Mouse (Mus musculus) MEL (cell line): ENCODE measurements around the gene Snx18.

Experiments used
- CHD1 ChIP-seq: IDR thresholded peaks from 2 replicates; pipeline ENCODE4 v1.6.1; 2012; ENCODE audit warnings: low read depth, mild to moderate bottlenecking, inconsistent platforms, low read length, improper control_type of control experiment
- CTCF ChIP-seq, 3 experiments: IDR thresholded peaks in 2 of 3; conservative IDR thresholded peaks in 1 of 3; 2 replicates each; pipeline ENCODE4 v1.5.1; 2011 to 2012; ENCODE audit warnings: low read length in 3 of 3, low read depth in 2 of 3, mild to moderate bottlenecking in 2 of 3, improper control_type of control experiment in 1 of 3, inconsistent platforms in 1 of 3, mixed read lengths in 1 of 3, moderate library complexity in 1 of 3; ENCODE audit not compliant: control insufficient read depth in 1 of 3, insufficient read depth in 1 of 3, poor library complexity in 1 of 3, severe bottlenecking in 1 of 3
- HCFC1 ChIP-seq: IDR thresholded peaks from 2 replicates; pipeline ENCODE4 v1.6.1; 2012; ENCODE audit warnings: low read depth, mild to moderate bottlenecking, inconsistent platforms, low read length, improper control_type of control experiment, moderate library complexity
- MAFK ChIP-seq: IDR thresholded peaks from 2 replicates; pipeline ENCODE4 v1.6.1; 2011; ENCODE audit warnings: low read depth, mild to moderate bottlenecking, low read length, improper control_type of control experiment, borderline replicate concordance
- MAX ChIP-seq: IDR thresholded peaks from 2 replicates; pipeline ENCODE4 v1.6.1; 2011; ENCODE audit warnings: low read length, improper control_type of control experiment
- MEF2A ChIP-seq: IDR thresholded peaks from 2 replicates; pipeline ENCODE4 v1.6.1; 2014; ENCODE audit warnings: low read depth, mild to moderate bottlenecking, inconsistent platforms, low read length, improper control_type of control experiment; ENCODE audit not compliant: poor library complexity, insufficient replicate concordance, severe bottlenecking; ENCODE audit errors: extremely low read depth
- POLR2A ChIP-seq, 2 experiments: IDR thresholded peaks; 2 replicates each; pipeline ENCODE4 v1.6.1; 2011 to 2012; ENCODE audit warnings: low read length in 2 of 2, mild to moderate bottlenecking in 2 of 2, control low read depth in 1 of 2, improper control_type of control experiment in 1 of 2, low read depth in 1 of 2, moderate library complexity in 1 of 2; ENCODE audit not compliant: control insufficient read depth in 1 of 2, insufficient read depth in 1 of 2, poor library complexity in 1 of 2
- TAL1 ChIP-seq: IDR thresholded peaks from 2 replicates; pipeline ENCODE4 v1.6.1; 2012; ENCODE audit warnings: mild to moderate bottlenecking, inconsistent platforms, low read length, moderate library complexity, mixed read lengths
- TBP ChIP-seq: IDR thresholded peaks from 2 replicates; pipeline ENCODE4 v1.8.0; 2011; ENCODE audit warnings: low read depth, low read length, improper control_type of control experiment
- USF1 ChIP-seq: IDR thresholded peaks from 2 replicates; pipeline ENCODE4 v1.6.1; 2014; ENCODE audit warnings: low read depth, mild to moderate bottlenecking, inconsistent platforms, low read length, improper control_type of control experiment, moderate library complexity
- ZC3H11A ChIP-seq: IDR thresholded peaks from 2 replicates; pipeline ENCODE4 v1.6.1; 2012; ENCODE audit warnings: low read depth, mild to moderate bottlenecking, inconsistent platforms, low read length, improper control_type of control experiment
- ZMIZ1 ChIP-seq: IDR thresholded peaks from 2 replicates; pipeline ENCODE4 v1.6.1; 2012; ENCODE audit warnings: low read depth, mild to moderate bottlenecking, inconsistent platforms, low read length, improper control_type of control experiment, moderate library complexity

DNA sequence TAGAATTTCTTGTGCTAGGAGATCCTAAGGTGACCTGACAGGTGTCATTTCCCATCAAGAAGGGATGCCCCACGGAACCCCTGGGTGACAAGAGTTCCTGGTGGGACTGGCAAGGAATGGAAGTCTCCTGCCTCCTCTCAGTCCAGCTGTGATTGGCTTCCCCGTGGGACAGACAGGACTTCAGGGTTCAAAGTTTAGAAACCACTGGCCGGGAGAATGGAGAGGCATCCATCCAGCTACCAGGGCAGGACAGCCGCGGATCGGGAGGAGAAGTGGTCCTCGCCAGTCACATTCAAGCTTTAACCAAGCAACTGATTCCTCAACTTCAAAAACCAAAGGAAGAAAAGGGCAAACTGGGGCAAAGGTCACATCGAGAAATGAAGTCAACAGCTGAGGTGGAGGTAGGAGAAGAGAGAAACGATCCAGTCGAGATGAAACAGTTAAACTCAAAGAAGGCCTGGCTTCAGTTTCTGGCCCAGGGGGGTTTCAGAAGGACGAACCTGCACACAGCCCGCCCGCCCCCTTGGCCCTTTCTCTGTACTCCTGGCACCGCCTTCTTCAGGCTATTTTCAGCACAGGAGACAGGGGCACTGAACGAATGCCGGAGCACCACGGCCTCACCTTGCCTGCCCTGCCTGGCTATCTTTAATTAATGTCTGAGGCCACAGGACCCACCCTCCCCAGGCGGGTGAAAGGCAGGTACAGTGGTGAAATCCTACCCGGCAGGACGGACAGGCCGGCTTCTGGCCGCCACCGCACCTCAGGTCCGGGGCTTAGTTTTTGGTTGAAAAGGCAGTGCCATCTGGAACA is 6.0 kb downstream of the Snx18 start:
- TF ChIP-seq CTCF (IDR thresholded peaks at IDR 0.05 in 2 of 3, conservative IDR thresholded peaks at IDR 0.05 in 1 of 3; ENCODE audit: control insufficient read depth in 1 of 3, insufficient read depth in 1 of 3, low read depth in 2 of 3, low read length in 3 of 3, poor library complexity in 1 of 3, severe bottlenecking in 1 of 3) = no peak
- TF ChIP-seq MAFK = no peak
- TF ChIP-seq MEF2A = no peak
- no peak for TF ChIP-seq HCFC1
- no peak for TF ChIP-seq POLR2A (IDR thresholded peaks at IDR 0.05; ENCODE audit: control insufficient read depth in 1 of 2, insufficient read depth in 1 of 2, low read depth in 1 of 2, low read length in 2 of 2, poor library complexity in 1 of 2)
- no peak for TF ChIP-seq TBP
- no peak for TF ChIP-seq TAL1
- TF ChIP-seq MAX = no peak
- no peak for TF ChIP-seq CHD1
- no peak for TF ChIP-seq ZMIZ1
- no peak for TF ChIP-seq ZC3H11A
- TF ChIP-seq USF1 = no peak
